Mouse (Mus musculus): ENCODE measurements around the gene Itga2.

- no peak for TF ChIP-seq CTCF (IDR thresholded peaks at IDR 0.05; ENCODE audit: borderline replicate concordance, insufficient read depth, low read length)
- no peak for TF ChIP-seq POLR2A (IDR thresholded peaks at IDR 0.05; ENCODE audit: low read depth, low read length)
Measured at GRCm38 (mm10) chr13:114822871-114823270, 109.0 kb downstream of the Itga2 start.
